Mouse (Mus musculus): ENCODE results near the gene Ntn5. TPM values are rescaled to one million over a fixed set of nuclear protein-coding genes. Genes with fewer than 3 reads are reported as not detected.
A peak's percentile ranks its signal among the peaks of the same experiment; 100 is the strongest.

Gene Ntn5
- total RNA-seq, 2 experiments from 2014 or later, result 0.15 TPM; not detected in 1

DNA sequence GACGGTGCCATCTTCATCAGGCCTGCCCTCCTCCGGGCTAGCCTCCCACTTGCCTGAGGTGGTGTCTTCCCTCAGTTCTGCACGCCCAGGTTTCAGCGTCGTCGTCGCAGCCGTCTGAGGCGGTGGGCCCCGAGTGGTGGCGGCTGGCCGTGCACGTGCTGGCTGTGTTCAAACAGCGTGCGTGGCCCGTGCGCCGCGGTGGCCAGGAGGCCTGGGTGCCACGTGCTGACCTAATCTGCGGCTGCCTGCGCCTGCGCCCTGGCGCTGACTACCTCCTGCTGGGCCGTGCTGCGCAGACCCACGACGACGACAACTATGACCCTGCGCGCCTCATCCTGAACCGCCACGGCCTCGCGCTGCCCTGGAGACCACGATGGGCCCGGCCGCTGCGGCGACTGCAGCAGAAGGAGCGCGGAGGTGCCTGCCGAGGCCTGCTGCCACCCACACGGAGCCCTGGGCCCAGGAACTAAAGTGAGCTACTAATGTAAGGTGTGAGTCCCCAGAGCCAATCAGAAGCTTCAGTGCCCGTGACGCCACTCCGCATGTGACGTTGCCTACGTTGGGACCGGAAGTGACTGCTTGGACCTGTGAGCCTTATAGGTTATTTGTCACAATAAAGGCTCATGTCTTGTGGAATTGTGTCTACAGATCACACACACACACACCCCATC lies 10.2 kb downstream of the Ntn5 start, which contains the start of gene Sec1:
TSS of gene Sec1 (minus strand) at position 482 of the 671 bp plus-strand sequence.
- DNase-seq, result no peak
- intact Hi-C loops (cut with DNase I), result no loop called here

- intact Hi-C loops (cut with DNase I), result no loop called here
- DNase-seq, result no peak
Measured at GRCm38 (mm10) chr7:45695098-45695497, 11.3 kb downstream of the Ntn5 start.

DNA sequence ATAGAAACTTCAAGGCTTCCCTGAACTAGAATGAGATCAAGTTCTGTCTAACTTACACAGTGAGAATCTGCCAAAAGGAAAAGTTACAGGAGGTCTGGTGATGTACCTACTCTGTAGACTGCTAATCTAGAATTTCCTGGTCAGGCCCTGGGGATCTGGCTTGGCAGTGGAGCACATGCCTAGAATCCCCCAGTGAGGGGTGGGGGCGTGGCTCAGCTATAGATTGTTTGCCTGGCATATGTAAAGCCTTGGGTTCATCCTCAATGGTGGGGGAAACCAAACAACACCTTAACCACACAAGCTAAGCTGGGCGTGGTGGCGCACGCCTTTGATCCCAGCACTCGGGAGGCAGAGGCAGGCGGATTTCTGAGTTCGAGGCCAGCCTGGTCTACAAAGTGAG lies 14.1 kb downstream of the Ntn5 start:
- intact Hi-C loops (cut with DNase I), result no loop called here
- peak in 1 of 2 experiments; percentile 5 for DNase-seq

- intact Hi-C loops (cut with DNase I), result no loop called here
- peak in 1 of 2 experiments; percentile 34 for DNase-seq
Measured at GRCm38 (mm10) chr7:45699523-45700141, 15.8 kb downstream of the Ntn5 start, which contains the start of gene Car11. TSS of gene Car11 (plus strand) at chr7:45699843.

DNA sequence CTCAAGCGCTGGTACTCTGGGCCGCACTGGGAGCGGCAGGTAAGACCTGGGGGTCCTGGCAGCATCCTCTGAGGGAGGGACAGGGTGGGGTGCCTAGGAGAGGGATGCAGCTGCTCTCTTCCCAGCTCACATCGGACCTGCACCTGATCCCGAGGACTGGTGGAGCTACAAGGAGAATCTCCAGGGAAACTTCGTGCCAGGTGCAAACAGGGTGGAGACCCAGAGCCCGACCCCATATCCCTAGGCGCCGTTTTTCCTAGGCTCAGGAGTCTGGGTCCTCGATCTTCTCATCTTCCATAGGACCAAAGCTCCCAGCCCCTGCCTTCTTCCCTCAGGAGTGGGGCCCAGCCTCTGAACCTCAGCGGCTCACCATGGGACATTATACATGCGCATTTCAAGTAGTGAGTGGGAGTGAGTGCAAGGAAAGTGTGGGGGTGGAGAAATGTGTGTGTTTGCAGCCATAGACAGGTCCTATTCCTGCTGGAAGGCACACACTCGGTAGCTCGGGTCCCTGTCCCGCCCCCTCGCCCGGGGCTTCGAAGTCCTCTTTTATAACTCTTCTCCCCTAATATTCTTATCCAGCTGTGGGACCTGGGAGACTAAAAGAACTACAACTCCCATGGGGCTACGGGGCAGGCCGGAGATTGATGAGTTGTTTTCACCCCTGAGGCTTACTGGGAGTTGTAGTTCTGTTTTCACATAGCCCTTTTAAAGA lies 16.6 kb downstream of the Ntn5 start:
- intact Hi-C loops (cut with DNase I), result no loop called here
- DNase-seq, result peak; percentile 87 to 90

- DNase-seq, result no peak
- intact Hi-C loops (cut with DNase I), result no loop called here
Measured at GRCm38 (mm10) chr7:45701072-45701471, 17.2 kb downstream of the Ntn5 start.

- intact Hi-C loops (cut with DNase I), result no loop called here
- DNase-seq, result peak in 1 of 2 experiments; percentile 6
Measured at GRCm38 (mm10) chr7:45701607-45702006, 17.8 kb downstream of the Ntn5 start.

GRCm38 (mm10) chr7:45702316-45702715 lies 18.5 kb downstream of the Ntn5 start:
- DNase-seq, result peak in 1 of 2 experiments; percentile 4
- intact Hi-C loops (cut with DNase I), result no loop called here

- no peak for DNase-seq
- intact Hi-C loops (cut with DNase I), result no loop called here
Measured at GRCm38 (mm10) chr7:45702809-45703520, 19.1 kb downstream of the Ntn5 start.

GRCm38 (mm10) chr7:45703521-45704033 lies 19.8 kb downstream of the Ntn5 start:
- intact Hi-C loops (cut with DNase I), result no loop called here
- no peak for DNase-seq

DNA sequence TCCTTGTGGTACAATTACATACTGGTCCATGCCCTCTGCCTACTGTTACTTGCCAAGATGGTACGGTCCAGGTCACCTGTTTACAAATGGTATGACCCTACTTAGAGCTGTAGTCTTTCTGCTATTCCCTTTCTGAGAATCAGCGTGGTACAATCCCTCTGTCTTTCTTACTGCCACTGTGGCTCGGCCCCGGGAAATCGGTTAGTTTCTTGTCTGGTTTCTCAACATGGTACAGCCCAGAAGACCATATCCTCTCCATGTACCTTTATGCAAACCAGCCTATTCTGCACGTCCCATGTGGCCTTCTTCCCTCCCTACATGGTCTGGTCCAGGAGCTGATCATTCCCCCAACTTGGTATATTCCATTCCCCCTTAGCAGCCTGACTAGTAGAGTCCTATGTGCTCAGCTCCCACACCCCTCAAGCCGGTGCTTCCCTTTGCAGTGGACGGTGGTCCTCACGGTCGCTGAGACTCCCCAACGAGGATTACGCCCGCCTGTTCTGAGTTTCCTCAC lies 20.3 kb downstream of the Ntn5 start:
- DNase-seq, result peak; percentile 80 to 84
- intact Hi-C loops (cut with DNase I), result no loop called here

GRCm38 (mm10) chr7:45704730-45705442 lies 21.1 kb downstream of the Ntn5 start, which contains the start of gene Dbp:
TSS of gene Dbp (plus strand) at chr7:45705088.
- DNase-seq, result peak; percentile 100
- intact Hi-C loops (cut with DNase I), result no loop called here

GRCm38 (mm10) chr7:45705443-45705864 lies 21.6 kb downstream of the Ntn5 start:
- intact Hi-C loops (cut with DNase I), result no loop called here
- no peak for DNase-seq

DNA sequence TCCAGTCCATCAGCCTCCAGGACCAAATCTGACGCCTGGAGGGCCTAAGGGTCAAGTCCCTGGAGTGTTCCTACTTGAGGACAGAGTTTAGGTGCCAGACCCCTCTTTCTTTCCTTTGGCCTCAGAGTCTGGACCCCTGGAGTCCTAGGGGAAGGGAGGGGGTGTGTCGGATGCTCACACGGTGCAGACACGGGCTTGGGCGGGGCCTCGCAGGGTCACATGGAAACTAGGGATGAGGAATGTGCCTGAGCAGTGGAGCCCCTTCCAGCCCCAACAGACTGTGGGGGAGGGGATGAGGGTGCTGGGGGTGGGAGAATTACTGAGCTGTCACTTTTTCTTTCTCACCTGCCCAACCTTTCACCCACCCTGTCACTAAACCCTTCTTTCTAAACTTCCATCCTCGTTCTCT lies 22.1 kb downstream of the Ntn5 start:
- intact Hi-C loops (cut with DNase I), result no loop called here
- DNase-seq, result peak; percentile 90 to 93

- DNase-seq, result peak; percentile 90 to 91
- intact Hi-C loops (cut with DNase I), result no loop called here
Measured at GRCm38 (mm10) chr7:45706721-45707241, 23.0 kb downstream of the Ntn5 start.

GRCm38 (mm10) chr7:45707375-45707967 lies 23.6 kb downstream of the Ntn5 start:
- intact Hi-C loops (cut with DNase I), result no loop called here
- peak; percentile 98 to 99 for DNase-seq

DNA sequence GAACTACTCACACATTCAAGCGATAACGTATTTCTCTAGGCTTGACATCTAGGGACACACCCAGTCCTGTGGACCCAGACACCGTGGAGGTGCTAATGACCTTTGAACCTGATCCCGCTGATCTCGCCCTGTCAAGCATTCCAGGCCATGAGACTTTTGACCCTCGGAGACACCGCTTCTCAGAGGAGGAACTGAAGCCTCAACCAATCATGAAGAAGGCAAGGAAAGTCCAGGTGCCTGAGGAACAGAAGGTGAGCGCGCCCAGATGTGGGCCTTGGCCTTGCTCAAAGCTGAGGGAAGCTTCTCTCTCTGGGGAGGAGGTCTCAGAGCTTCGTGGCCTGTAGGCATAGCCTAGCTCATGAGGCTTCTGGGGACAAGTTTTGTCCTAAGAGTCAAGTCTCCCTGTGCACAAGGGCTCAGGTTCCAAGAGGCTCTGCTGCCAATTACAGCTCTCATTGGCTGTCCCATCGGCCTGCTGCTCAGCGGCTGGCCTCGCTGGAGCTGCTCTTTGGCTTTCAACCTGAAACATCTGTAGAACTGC lies 24.5 kb downstream of the Ntn5 start:
- intact Hi-C loops (cut with DNase I), result no loop called here
- peak; percentile 57 to 68 for DNase-seq

- intact Hi-C loops (cut with DNase I), result no loop called here
- no peak for DNase-seq
Measured at GRCm38 (mm10) chr7:45709036-45709435, 25.2 kb downstream of the Ntn5 start.
